Mouse (Mus musculus): ENCODE measurements around the gene Egfl7. TPM values are rescaled to one million over a fixed set of nuclear protein-coding genes. Genes with fewer than 3 reads are reported as not detected.
A peak's percentile ranks its signal among the peaks of the same experiment; 100 is the strongest.

The Egfl7 gene
- total RNA-seq, 2 experiments from 2014 or later: 224 to 237 TPM

DNA sequence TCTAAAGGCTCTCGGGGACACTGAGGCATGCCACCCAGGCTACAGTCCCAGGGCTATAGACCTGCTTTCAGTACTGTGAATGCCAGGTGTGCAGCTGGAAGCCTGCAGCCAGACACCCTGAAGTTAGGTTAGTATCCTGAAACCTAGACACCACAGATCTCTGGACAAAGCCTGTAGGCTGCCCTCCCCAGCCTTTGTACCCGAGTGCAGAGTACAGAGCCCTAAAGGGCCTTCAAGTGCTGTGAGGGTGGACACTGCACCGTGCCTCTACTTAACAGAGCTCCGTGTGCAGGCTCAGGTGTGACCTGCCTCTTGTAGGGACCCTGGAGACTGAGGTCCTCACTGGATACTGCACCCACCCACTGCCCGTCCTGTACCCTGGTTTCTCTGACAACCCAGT, 19.3 kb upstream of the Egfl7 start:
- no peak for DNase-seq
- intact Hi-C loops (cut with DNase I): loop anchor here (2.0 to 5.0 kb wide), 3 partner anchors 152 to 258 kb away; partner anchors contain the start of gene Inpp5e

DNA sequence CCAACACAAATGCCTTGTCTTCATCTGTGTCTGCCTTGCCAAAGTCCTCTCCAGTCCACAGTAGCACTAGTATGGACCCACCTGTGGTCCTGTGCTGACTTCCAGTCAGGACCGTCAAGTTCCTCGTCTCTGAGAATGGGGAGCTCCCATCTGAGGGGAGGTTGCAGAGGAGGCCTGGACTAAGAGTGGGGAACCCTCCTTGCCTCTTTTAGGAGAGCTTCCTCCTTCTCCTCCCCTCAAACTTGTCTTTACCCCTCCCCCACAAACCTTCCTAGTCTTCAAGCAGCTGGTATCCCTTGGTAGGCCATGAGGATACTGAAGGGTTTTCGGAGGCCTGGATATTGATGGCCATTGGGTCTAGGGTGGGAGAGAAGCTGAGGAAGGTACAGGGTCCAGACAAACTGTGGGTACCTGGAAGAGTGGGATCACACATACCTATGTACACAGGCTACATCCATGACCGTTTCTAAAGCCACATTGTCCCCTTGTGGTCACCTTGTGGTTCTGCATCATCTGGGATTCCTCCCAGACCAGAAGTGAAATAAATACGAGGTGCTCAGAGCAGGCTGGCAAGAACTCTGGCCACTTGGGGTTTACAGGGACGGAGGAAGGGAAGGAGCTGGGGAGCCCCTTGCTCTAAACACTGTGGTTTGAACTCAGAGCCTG, 18.3 kb upstream of the Egfl7 start:
- DNase-seq: peak in 1 of 2 experiments; percentile 58
- intact Hi-C loops (cut with DNase I): loop anchor here (1.0 to 5.0 kb wide), 5 partner anchors 108 to 259 kb away; partner anchors contain the start of gene Inpp5e

- intact Hi-C loops (cut with DNase I): no loop called here
- peak; percentile 66 to 69 for DNase-seq
Observed at GRCm38 (mm10) chr2:26566221-26566620, 13.6 kb upstream of the Egfl7 start.

DNA sequence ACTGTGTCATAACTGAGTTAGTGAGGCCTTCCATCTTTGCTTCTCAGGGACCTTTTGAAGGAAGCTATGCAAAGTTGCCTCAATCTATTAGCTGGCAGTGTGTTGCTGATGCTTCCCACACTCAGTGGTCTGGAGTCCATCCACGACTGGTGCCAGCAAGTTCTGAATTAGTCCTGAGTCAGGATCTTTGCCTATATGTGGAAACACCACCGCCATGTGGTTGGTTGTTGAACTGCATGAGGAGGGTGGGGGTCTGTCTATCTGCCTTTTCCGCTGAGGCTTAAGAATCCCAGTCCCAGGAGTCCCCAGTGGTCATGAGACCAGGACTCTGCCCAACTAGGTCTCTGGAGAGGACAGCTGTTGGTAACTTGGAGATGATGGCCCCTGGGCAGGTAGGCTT, 9.8 kb upstream of the Egfl7 start:
- intact Hi-C loops (cut with DNase I): no loop called here
- peak; percentile 71 to 82 for DNase-seq

GRCm38 (mm10) chr2:26571400-26571799, 8.4 kb upstream of the Egfl7 start:
- peak in 1 of 2 experiments; percentile 53 for DNase-seq
- intact Hi-C loops (cut with DNase I): loop anchor here (1.0 kb wide), 1 partner anchor 13 kb away; no protein-coding TSS in a partner anchor

DNA sequence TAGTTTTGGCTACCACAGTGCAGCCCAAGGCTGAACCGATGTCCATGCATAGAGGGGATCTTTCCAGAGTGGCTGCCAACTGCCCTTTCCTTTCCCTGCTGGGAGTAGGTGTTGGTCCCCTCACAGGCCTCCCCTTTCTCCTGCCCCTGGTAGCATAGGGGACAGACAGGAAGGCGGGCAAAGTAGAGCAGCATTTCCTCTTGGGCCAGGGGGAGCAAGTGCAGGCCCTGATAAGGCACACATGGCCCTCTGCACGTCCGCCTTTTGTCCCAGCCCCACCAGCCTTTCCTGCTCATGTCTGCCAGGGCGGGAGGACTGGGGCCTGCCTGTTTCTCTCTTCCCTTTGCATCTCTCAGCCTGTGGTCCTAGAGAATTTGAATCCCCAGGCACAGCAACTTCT, 8.0 kb upstream of the Egfl7 start:
- intact Hi-C loops (cut with DNase I): loop anchor here (1.0 kb wide), 1 partner anchor 12 kb away; no protein-coding TSS in a partner anchor
- DNase-seq: peak; percentile 63 to 71

GRCm38 (mm10) chr2:26573396-26573795, 6.4 kb upstream of the Egfl7 start:
- peak; percentile 63 to 68 for DNase-seq
- intact Hi-C loops (cut with DNase I): no loop called here

- intact Hi-C loops (cut with DNase I): no loop called here
- DNase-seq: no peak
Observed at GRCm38 (mm10) chr2:26573807-26574206, 6.0 kb upstream of the Egfl7 start.

DNA sequence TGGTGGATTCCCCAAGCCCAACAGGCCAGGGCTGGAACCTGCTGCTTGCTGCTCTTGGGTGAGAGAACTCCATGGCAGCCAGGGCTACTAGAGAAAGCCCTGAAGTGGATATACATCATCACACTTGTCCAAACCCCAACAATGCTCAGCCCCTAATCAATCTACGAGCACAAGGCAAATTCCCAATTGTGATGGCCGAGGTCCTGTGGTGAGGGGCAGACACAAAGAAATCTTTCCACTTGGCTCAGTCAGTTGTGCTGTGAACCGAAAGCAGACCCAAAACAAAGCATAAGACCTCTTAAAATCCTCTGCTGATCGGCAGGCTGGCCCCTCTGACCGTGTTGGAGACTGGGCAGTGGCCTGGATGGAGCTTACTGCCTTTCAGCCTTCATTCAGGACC, 5.0 kb upstream of the Egfl7 start:
- intact Hi-C loops (cut with DNase I): no loop called here
- DNase-seq: no peak

DNA sequence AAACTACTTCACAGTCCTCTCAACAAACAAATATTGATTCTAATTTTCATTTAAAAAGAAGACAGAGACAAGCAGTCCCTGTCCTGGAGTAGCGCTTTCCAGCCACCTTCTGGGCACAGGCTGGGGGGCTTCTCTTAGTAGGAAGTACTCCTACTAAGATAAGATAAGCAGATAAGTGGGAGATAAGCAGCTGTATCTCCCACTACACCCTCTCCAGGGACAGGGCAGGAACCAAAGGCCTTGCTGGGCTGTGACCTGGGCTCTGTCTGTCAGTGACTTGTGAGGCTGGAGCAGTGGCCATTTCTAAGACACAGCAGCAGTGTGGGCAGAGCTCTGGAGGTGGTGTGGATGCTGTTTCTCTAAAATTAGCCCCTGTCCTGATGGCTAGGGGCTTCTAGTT, 4.4 kb upstream of the Egfl7 start:
- intact Hi-C loops (cut with DNase I): no loop called here

GRCm38 (mm10) chr2:26575865-26576264, 3.9 kb upstream of the Egfl7 start:
- DNase-seq: peak; percentile 60 to 62
- intact Hi-C loops (cut with DNase I): no loop called here

More for the DNA sequence above, 4.4 kb upstream of the Egfl7 start:
- DNase-seq: no peak

GRCm38 (mm10) chr2:26576462-26576861, 3.4 kb upstream of the Egfl7 start:
- intact Hi-C loops (cut with DNase I): no loop called here
- DNase-seq: no peak

DNA sequence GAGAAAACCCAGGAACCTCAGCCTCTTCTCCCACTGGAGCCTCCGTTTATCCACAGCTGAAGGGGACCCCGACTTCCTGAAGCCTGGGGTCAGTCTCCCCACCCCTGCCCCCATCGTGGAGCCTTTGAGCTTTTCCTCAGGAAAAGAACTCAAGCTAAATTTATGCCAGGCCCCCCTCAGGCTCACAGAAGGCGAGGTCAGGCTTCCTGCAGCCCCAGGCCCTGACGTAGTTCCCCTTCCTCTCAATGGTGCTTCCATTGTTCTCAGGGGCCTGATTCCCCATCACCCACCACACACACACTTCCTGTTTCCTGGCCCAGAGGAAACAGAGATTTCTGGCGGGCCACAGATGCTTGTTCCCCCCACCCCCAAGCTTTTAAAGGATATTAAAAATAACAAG, 1.4 kb upstream of the Egfl7 start:
- DNase-seq: peak; percentile 60 to 63
- intact Hi-C loops (cut with DNase I): no loop called here

GRCm38 (mm10) chr2:26580751-26581150, 937 bp downstream of the Egfl7 start:
- no peak for DNase-seq
- intact Hi-C loops (cut with DNase I): no loop called here

- intact Hi-C loops (cut with DNase I): no loop called here
- DNase-seq: no peak
Observed at GRCm38 (mm10) chr2:26582203-26582602, 2.4 kb downstream of the Egfl7 start.

GRCm38 (mm10) chr2:26582741-26583140, 2.9 kb downstream of the Egfl7 start:
- intact Hi-C loops (cut with DNase I): no loop called here
- DNase-seq: no peak

DNA sequence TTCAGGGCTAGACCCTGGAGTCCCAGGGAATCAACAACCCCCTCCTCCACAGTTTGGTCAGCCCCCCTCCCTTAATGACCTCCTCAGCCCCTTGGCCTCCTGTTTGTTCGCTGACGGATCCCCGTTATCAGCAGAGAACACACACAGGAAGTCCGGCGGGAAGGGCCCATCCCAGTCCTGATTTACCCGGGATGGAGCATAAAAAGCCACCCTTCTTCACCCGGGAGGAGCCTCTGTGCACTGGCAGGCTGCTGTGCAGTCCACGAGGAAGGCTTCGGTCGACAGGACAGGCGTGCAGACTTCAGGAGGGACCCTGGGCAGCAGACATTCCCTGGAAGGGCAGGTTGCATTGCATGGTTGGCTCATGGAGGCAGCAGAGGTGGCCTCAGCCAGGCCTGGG, 3.8 kb downstream of the Egfl7 start:
- peak; percentile 81 to 82 for DNase-seq
- intact Hi-C loops (cut with DNase I): loop anchor here (1.0 kb wide), 1 partner anchor 12 kb away; no protein-coding TSS in a partner anchor

DNA sequence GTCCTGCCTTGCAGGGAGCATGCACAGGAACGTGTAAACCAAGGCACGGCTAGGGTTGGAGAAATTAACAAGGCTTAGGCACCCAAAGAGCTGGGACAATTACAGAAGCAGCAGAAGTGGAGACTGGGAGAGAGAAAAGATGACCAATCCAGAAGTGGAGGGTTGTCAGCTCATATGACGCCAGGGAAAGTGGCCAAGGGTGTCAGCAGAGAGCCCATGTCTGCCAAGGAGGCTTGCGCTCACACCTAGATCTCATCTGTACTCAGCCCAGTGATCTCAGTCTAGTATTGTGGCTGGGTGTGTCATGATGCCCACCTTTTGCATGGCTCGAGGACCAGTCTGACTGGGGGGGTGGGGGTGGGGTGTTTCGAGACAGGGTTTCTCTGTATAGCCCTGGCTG, 5.9 kb downstream of the Egfl7 start:
- intact Hi-C loops (cut with DNase I): no loop called here
- DNase-seq: no peak

DNA sequence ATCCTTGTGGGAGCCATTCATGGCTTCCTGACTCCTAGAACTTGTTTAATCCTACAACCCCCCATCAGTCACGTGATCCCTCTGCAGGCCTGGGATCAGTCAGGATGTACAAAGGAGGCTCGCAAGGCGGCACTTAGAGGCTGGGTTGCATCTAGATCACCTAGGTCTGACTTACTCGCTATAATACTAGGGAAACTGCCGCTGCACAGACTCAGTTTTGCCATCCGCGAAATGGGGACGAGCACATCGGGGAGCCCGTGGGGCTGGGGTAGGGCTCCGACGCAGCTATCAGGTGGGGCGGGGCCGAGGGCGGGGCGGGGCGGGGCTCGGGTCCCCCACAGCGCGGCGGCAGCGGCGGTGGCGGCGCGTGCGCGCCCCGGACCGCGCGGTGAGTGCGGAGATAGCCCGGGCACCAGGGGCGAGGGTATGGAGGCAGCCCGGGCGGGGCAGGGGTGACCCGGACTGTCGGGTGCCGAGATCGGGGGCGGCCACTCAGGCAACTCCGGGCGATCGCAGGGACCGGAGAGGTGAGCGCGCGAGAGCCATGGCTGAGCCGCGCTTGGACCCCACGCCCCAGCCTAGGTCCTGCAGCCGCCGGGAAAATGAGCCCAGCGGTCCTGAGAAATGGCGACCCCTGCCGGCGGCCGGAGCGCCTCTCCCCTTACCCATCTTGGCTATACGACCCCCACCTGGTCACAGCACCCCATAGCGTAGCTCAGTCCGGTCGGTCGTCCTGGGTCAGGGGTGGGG, 6.7 kb downstream of the Egfl7 start, which contains the start of gene Gm20532:
TSS of gene Gm20532 (plus strand) at position 346 of the 750 bp plus-strand sequence.
- intact Hi-C loops (cut with DNase I): no loop called here

DNA sequence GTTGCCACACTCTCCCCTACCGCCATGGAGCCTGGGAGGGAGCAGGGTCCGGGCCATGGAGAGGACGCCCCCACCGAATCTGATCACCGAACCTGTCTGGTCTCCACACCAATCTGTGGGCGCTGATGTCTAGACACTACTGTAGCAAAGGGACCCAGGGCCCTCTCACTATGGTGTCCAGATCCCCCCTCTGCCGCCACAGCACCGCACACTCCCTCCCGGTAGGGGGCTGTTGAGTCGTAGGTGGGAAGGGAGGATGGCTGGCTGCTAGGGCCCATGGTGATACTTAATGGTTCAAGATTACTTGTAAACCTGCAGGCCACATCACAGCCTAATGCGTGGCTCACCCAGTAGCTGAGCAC, 7.2 kb downstream of the Egfl7 start:
- intact Hi-C loops (cut with DNase I): no loop called here
- no peak for DNase-seq

More for the DNA sequence above, 6.7 kb downstream of the Egfl7 start, which contains the start of gene Gm20532:
- DNase-seq: peak; percentile 78 to 81

DNA sequence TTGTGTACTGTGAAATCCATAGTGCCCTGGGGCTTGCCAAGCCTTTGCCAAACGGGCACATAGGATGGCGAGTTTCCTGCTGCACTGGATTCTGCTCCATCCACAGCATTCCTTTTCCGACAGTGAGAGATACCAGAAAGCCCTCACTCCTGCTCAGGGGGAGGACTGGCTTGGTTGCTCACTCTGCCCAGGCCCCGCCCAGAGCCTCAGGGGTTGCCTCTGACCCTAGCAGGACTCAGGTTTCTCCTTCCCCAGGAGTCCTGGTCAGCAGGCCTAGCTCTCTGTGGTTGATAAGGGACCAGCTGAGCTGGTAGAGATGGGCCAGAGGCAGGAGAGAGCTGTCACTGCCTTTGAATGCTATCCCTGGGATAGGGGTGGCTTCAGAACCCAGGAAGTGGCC, 8.8 kb downstream of the Egfl7 start:
- no peak for DNase-seq
- intact Hi-C loops (cut with DNase I): no loop called here

DNA sequence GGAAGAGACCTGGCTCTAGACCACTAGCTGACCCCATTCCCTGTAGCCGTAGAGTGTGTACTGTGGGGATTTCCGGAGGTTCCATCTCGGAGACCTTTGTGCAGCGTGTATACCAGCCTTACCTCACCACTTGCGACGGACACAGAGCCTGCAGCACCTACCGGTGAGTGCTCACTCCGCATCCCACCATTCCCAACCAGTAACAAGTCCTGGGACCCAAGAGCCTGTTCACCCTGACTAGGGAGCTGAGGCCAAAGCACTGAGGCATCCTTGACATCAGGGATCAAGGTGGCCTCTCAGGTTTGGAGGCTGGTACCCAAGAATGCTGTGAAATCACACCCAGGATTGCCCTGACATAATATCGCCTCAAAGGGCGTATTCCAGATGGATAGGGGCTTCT, 9.5 kb downstream of the Egfl7 start:
- intact Hi-C loops (cut with DNase I): no loop called here
- DNase-seq: peak in 1 of 2 experiments; percentile 6
